Mouse (Mus musculus) liver, postnatal 0 days (tissue): ENCODE results near the gene Capn13.

Source experiments
- CTCF ChIP-seq: sonication (generic); IDR thresholded peaks from 2 replicates; pipeline ENCODE4 v1.5.1; 2016; ENCODE audit warnings: antibody characterized with exemption, low read depth
- EP300 ChIP-seq: IDR thresholded peaks from 2 replicates; pipeline ENCODE4 v1.6.1; 2016; ENCODE audit warnings: antibody characterized with exemption, low read depth, mild to moderate bottlenecking

DNA sequence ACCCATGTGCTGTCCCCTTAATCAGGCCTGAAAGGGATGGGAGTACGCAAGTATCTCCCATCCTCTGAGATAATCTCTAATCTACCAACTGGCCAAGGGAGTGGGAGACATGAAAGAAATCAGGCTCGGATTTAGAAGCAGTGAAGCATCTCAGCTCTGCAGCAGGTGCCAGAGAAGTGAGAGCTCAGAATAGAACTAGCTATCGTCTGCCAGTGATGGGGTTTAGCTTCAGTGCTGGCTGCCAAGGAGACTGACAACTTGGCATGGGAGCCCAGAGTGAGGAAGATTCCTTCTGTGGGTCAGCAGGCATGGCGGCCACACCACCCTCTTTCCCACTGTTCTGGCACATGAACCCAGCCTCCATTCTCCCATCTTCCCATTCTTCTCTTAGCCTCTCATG, 8.9 kb downstream of the Capn13 start:
- TF ChIP-seq CTCF (no peak), EP300 (no peak)
